Mouse (Mus musculus): ENCODE data around the gene Skil. TPM values are rescaled to one million over a fixed set of nuclear protein-coding genes. Genes with fewer than 3 reads are reported as not detected.
"Not testable (repeated sequence)": the region's sequence is repeated elsewhere in the genome, so short reads cannot be mapped to it uniquely, and the experiment has no call there.

Gene Skil
- polyA plus RNA-seq, 1 experiment: 24.5 TPM

- TF ChIP-seq POLR2A (IDR thresholded peaks at IDR 0.05; ENCODE audit: borderline replicate concordance, extremely low read depth, insufficient read depth, insufficient read length, poor library complexity, severe bottlenecking) (no peak), CTCF (IDR thresholded peaks at IDR 0.05; ENCODE audit: borderline replicate concordance, extremely low read depth, insufficient read depth, insufficient read length) (no peak)
- DNase-seq (ENCODE audit: low read depth): no peak
These were observed 39.8 kb downstream of the Skil start for GRCm38 (mm10) chr3:31134696-31135095.

- not testable (repeated sequence) for DNase-seq (ENCODE audit: low read depth)
These were observed 41.7 kb downstream of the Skil start for GRCm38 (mm10) chr3:31136591-31136990.

GRCm38 (mm10) chr3:31138454-31139424 lies 43.9 kb downstream of the Skil start:
- TF ChIP-seq POLR2A (IDR thresholded peaks at IDR 0.05; ENCODE audit: borderline replicate concordance, extremely low read depth, insufficient read depth, insufficient read length, poor library complexity, severe bottlenecking) (no peak), CTCF (IDR thresholded peaks at IDR 0.05; ENCODE audit: borderline replicate concordance, extremely low read depth, insufficient read depth, insufficient read length) (peak; percentile 56; the same call in 1 of the 2 replicates)
- peak; percentile 88 for DNase-seq (ENCODE audit: low read depth)

GRCm38 (mm10) chr3:31141621-31142020 lies 46.8 kb downstream of the Skil start:
- DNase-seq (ENCODE audit: low read depth): no peak
- no peak for TF ChIP-seq POLR2A (IDR thresholded peaks at IDR 0.05; ENCODE audit: borderline replicate concordance, extremely low read depth, insufficient read depth, insufficient read length, poor library complexity, severe bottlenecking)
- TF ChIP-seq CTCF (IDR thresholded peaks at IDR 0.05; ENCODE audit: borderline replicate concordance, extremely low read depth, insufficient read depth, insufficient read length): no peak

GRCm38 (mm10) chr3:31145222-31145621 lies 50.4 kb downstream of the Skil start:
- not testable (repeated sequence) for DNase-seq (ENCODE audit: low read depth)

- TF ChIP-seq POLR2A (IDR thresholded peaks at IDR 0.05; ENCODE audit: borderline replicate concordance, extremely low read depth, insufficient read depth, insufficient read length, poor library complexity, severe bottlenecking): no peak
- TF ChIP-seq CTCF (IDR thresholded peaks at IDR 0.05; ENCODE audit: borderline replicate concordance, extremely low read depth, insufficient read depth, insufficient read length): peak; percentile 92
- DNase-seq (ENCODE audit: low read depth): peak; percentile 94
These were observed 50.9 kb downstream of the Skil start for GRCm38 (mm10) chr3:31145641-31146290.

- TF ChIP-seq CTCF (IDR thresholded peaks at IDR 0.05; ENCODE audit: borderline replicate concordance, extremely low read depth, insufficient read depth, insufficient read length) (no peak), POLR2A (IDR thresholded peaks at IDR 0.05; ENCODE audit: borderline replicate concordance, extremely low read depth, insufficient read depth, insufficient read length, poor library complexity, severe bottlenecking) (no peak)
These were observed 53.7 kb downstream of the Skil start for GRCm38 (mm10) chr3:31148595-31148994.

GRCm38 (mm10) chr3:31149706-31150105 lies 54.8 kb downstream of the Skil start, which contains the start of gene Cldn11:
Gene Cldn11 (plus strand): TSS chr3:31149920.
- TF ChIP-seq POLR2A (IDR thresholded peaks at IDR 0.05; ENCODE audit: borderline replicate concordance, extremely low read depth, insufficient read depth, insufficient read length, poor library complexity, severe bottlenecking) (no peak), CTCF (IDR thresholded peaks at IDR 0.05; ENCODE audit: borderline replicate concordance, extremely low read depth, insufficient read depth, insufficient read length) (no peak)
- peak; percentile 86 for DNase-seq (ENCODE audit: low read depth)

More at GRCm38 (mm10) chr3:31148595-31148994, 53.7 kb downstream of the Skil start:
- no peak for DNase-seq (ENCODE audit: low read depth)

GRCm38 (mm10) chr3:31152108-31152507 lies 57.2 kb downstream of the Skil start:
- DNase-seq (ENCODE audit: low read depth): no peak

GRCm38 (mm10) chr3:31156126-31156525 lies 61.3 kb downstream of the Skil start:
- no peak for DNase-seq (ENCODE audit: low read depth)
- TF ChIP-seq POLR2A (IDR thresholded peaks at IDR 0.05; ENCODE audit: borderline replicate concordance, extremely low read depth, insufficient read depth, insufficient read length, poor library complexity, severe bottlenecking): no peak
- no peak for TF ChIP-seq CTCF (IDR thresholded peaks at IDR 0.05; ENCODE audit: borderline replicate concordance, extremely low read depth, insufficient read depth, insufficient read length)

More at GRCm38 (mm10) chr3:31152108-31152507, 57.2 kb downstream of the Skil start:
- no peak for TF ChIP-seq CTCF (IDR thresholded peaks at IDR 0.05; ENCODE audit: borderline replicate concordance, extremely low read depth, insufficient read depth, insufficient read length)
- no peak for TF ChIP-seq POLR2A (IDR thresholded peaks at IDR 0.05; ENCODE audit: borderline replicate concordance, extremely low read depth, insufficient read depth, insufficient read length, poor library complexity, severe bottlenecking)

GRCm38 (mm10) chr3:31157776-31158175 lies 62.9 kb downstream of the Skil start:
- no peak for DNase-seq (ENCODE audit: low read depth)
- TF ChIP-seq CTCF (IDR thresholded peaks at IDR 0.05; ENCODE audit: borderline replicate concordance, extremely low read depth, insufficient read depth, insufficient read length): no peak
- no peak for TF ChIP-seq POLR2A (IDR thresholded peaks at IDR 0.05; ENCODE audit: borderline replicate concordance, extremely low read depth, insufficient read depth, insufficient read length, poor library complexity, severe bottlenecking)

GRCm38 (mm10) chr3:31160046-31160445 lies 65.2 kb downstream of the Skil start:
- no peak for DNase-seq (ENCODE audit: low read depth)

More at GRCm38 (mm10) chr3:31160046-31160445, 65.2 kb downstream of the Skil start:
- TF ChIP-seq POLR2A (IDR thresholded peaks at IDR 0.05; ENCODE audit: borderline replicate concordance, extremely low read depth, insufficient read depth, insufficient read length, poor library complexity, severe bottlenecking) (no peak), CTCF (IDR thresholded peaks at IDR 0.05; ENCODE audit: borderline replicate concordance, extremely low read depth, insufficient read depth, insufficient read length) (no peak)
